Comparison of ENCODE assay signal across 13 mouse cellular contexts in genomic region chr14:59801961-59802599, GRCm38 (mm10).
DNase-seq lines count a peak whose midpoint lies in the region; ATAC-seq lines count a peak whose summit lies in the region.
"Had no signal": no experiment of that assay in that cellular context is flagged by ENCODE, and none has a peak within 500 bp of the region (broad histone marks: within the 10 kb centered on the region; RNA-seq: fewer than 3 reads in every experiment).

No protein-coding gene starts in this region.

- peak; percentile 56 for DNase-seq in heart, postnatal 4 days
- DNase-seq in heart, adult 11 months, result no peak
- peak; percentile 68 for DNase-seq in embryo, embryonic 11 days
- peak; percentile 15 for DNase-seq in lung, postnatal 14 days
- DNase-seq in adrenal gland, postnatal 10 days, result no peak
- DNase-seq in gastrocnemius, adult 8-10 months (ENCODE audit: low spot score in 2 of 2), result no peak
- no peak for DNase-seq in urinary bladder, postnatal 10 days (ENCODE audit: low spot score)
- DNase-seq: B cell, adult 2 months; cerebellum, postnatal 10 days; heart, adult 2 months; right cerebral cortex, postnatal 4 days had no signal

- H3K9me3 ChIP-seq in kidney, embryonic 16.5 days (ENCODE audit: low read length), result 0 out of 2 replicates have a peak, but pooled peaks cover 7% of the 10 kb centered on the region

- H3K27me3 ChIP-seq in kidney, embryonic 16.5 days (ENCODE audit: insufficient read depth, low read length), result no peaks in the 10 kb centered on the region

- H3K4me3 ChIP-seq in kidney, embryonic 16.5 days (ENCODE audit: low read length), result no peak overlapping the region
- H3K4me3 ChIP-seq: heart, adult 2 months had no signal

- H3K9ac ChIP-seq in kidney, embryonic 16.5 days (replicated peaks; ENCODE audit: low read length), result no peak overlapping the region

- H3K4me2 ChIP-seq in kidney, embryonic 16.5 days (replicated peaks; ENCODE audit: low read depth, low read length), result no peak overlapping the region

- H3K36me3 ChIP-seq in kidney, embryonic 16.5 days (ENCODE audit: insufficient read depth, low read length), result no peaks in the 10 kb centered on the region
- H3K36me3 ChIP-seq: G1E had no signal

- H3K4me1 ChIP-seq in kidney, embryonic 16.5 days (ENCODE audit: insufficient read depth, low read length), result peaks cover 12% of the 10 kb centered on the region; the same call in 1 of the 2 replicates

- ATAC-seq in kidney, embryonic 16.5 days (ENCODE audit: low FRiP score, low TSS enrichment), result peak; percentile 86

- WGBS in kidney, embryonic 16.5 days, result 58% methylated on average over 8 of the region's 8 CpGs

- peak overlapping the region; percentile 51; the same call in 1 of the 2 replicates for H3K27ac ChIP-seq in kidney, embryonic 16.5 days (ENCODE audit: low read length)
- H3K27ac ChIP-seq: heart, adult 2 months had no signal

Comparison
In these comparisons a context has a peak if more than half of its experiments do, and no peak if none do; other contexts are left out.
1. DNase-seq: peak in heart, postnatal 4 days (single experiment), embryo, embryonic 11 days (single experiment) and lung, postnatal 14 days (single experiment); none in heart, adult 11 months (single experiment), adrenal gland, postnatal 10 days (single experiment), gastrocnemius, adult 8-10 months (0 of 2) and urinary bladder, postnatal 10 days (single experiment).